Mouse (Mus musculus) liver, embryonic 16.5 days (tissue): Measurements from ENCODE around the gene Ltbr. TPM values are rescaled to one million over a fixed set of nuclear protein-coding genes. Genes with fewer than 3 reads are reported as not detected.
"Not testable (repeated sequence)": the region's sequence is repeated elsewhere in the genome, so short reads cannot be mapped to it uniquely, and the experiment has no call there.

Source experiments
- ATAC-seq: fragments of 200-750 bp; cut with Nextera tagmentation; 2 replicates; pipeline ENCODE4 v1.8.0; 2017; ENCODE audit warnings: low read depth, mild to moderate bottlenecking, moderate number of reproducible peaks, moderate library complexity
- H3K27ac ChIP-seq: fragments of 300-500 bp; sonication (generic); 2 replicates; pipeline ENCODE4 v1.5.1; 2014; ENCODE audit warnings: mild to moderate bottlenecking, low read length
- H3K27me3 ChIP-seq: fragments of 300-500 bp; sonication (generic); 2 replicates; pipeline ENCODE4 v1.6.1; 2014; ENCODE audit warnings: low read depth, low read length, mixed read lengths; ENCODE audit not compliant: control insufficient read depth, insufficient read depth
- H3K36me3 ChIP-seq: fragments of 300-500 bp; sonication (generic); 2 replicates; pipeline ENCODE4 v1.6.1; 2014; ENCODE audit warnings: mild to moderate bottlenecking; ENCODE audit not compliant: control insufficient read depth, insufficient read depth
- H3K4me1 ChIP-seq: fragments of 300-500 bp; sonication (generic); 2 replicates; pipeline ENCODE4 v1.6.1; 2014; ENCODE audit warnings: low read depth, low read length, mixed read lengths; ENCODE audit not compliant: control insufficient read depth
- H3K4me2 ChIP-seq: fragments of 300-500 bp; sonication (generic); 2 replicates; pipeline ENCODE4 v1.6.1; 2014; ENCODE audit warnings: low read depth, low read length, mixed read lengths
- H3K4me3 ChIP-seq: fragments of 300-500 bp; sonication (generic); 2 replicates; pipeline ENCODE4 v1.5.1; 2014; ENCODE audit warnings: low read depth, mild to moderate bottlenecking, low read length
- H3K9ac ChIP-seq: fragments of 300-500 bp; sonication (generic); 2 replicates; pipeline ENCODE4 v1.6.1; 2014; ENCODE audit warnings: low read depth, low read length
- H3K9me3 ChIP-seq: fragments of 300-500 bp; sonication (generic); replicated peaks from 2 replicates; pipeline ENCODE4 v1.6.1; 2016; ENCODE audit warnings: low read length; ENCODE audit not compliant: control insufficient read depth
- WGBS: fragments of 180-500 bp; shearing (Covaris S2); extraction: QIAGEN DNeasy Blood & Tissue Kit; methylation state at CpG from one replicate; pipeline ENCODE4 v1.1.7; 2014; ENCODE audit not compliant: insufficient replicate concordance; 5-methylcytosine and 5-hydroxymethylcytosine counted together
- polyA plus RNA-seq: library from polyadenylated mRNA; unstranded; fragments of >200 nt; fragmentation: Nextera tagmentation; extraction: Ambion mirVana; gene quantifications from 2 replicates; pipeline ENCODE4 v1.2.1, GENCODE M21; 2015

Gene Ltbr
- polyA plus RNA-seq, 1 experiment from 2014 or later: 22.3 TPM

- not testable (repeated sequence) for H3K36me3 ChIP-seq
- WGBS: 79% methylated on average over 13 of the region's 13 CpGs
Observed at GRCm38 (mm10) chr6:125282721-125283120, 31.0 kb downstream of the Ltbr start.

GRCm38 (mm10) chr6:125279729-125280128 lies 34.0 kb downstream of the Ltbr start:
- no peak for ATAC-seq
- H3K27me3 ChIP-seq: no peaks in the 10 kb centered on the region

More at GRCm38 (mm10) chr6:125282721-125283120, 31.0 kb downstream of the Ltbr start:
- H3K27ac ChIP-seq, H3K4me2 ChIP-seq, H3K27me3 ChIP-seq, H3K4me3 ChIP-seq, H3K9me3 ChIP-seq, H3K9ac ChIP-seq, H3K4me1 ChIP-seq, ATAC-seq: not testable (repeated sequence)

GRCm38 (mm10) chr6:125274841-125275563 lies 38.7 kb downstream of the Ltbr start:
- no peak for ATAC-seq
- no peaks in the 10 kb centered on the region for H3K27me3 ChIP-seq
- H3K4me2 ChIP-seq: no peak overlapping the region
- no peaks in the 10 kb centered on the region for H3K9me3 ChIP-seq
- H3K4me3 ChIP-seq: no peak overlapping the region
- H3K9ac ChIP-seq: no peak overlapping the region
- peaks cover 5% of the 10 kb centered on the region for H3K4me1 ChIP-seq
- WGBS: 47% methylated on average over 15 of the region's 15 CpGs
- no peaks in the 10 kb centered on the region for H3K36me3 ChIP-seq
- no peak overlapping the region for H3K27ac ChIP-seq

More at GRCm38 (mm10) chr6:125279729-125280128, 34.0 kb downstream of the Ltbr start:
- H3K4me3 ChIP-seq: no peak overlapping the region
- no peak overlapping the region for H3K4me2 ChIP-seq
- no peaks in the 10 kb centered on the region for H3K4me1 ChIP-seq
- H3K9ac ChIP-seq: no peak overlapping the region
- 0 out of 2 replicates have a peak, but pooled peaks cover 2% of the 10 kb centered on the region for H3K9me3 ChIP-seq
- WGBS: 40% methylated on average over 8 of the region's 8 CpGs
- H3K27ac ChIP-seq: no peak overlapping the region
- H3K36me3 ChIP-seq: no peaks in the 10 kb centered on the region

GRCm38 (mm10) chr6:125272228-125272785 lies 41.4 kb downstream of the Ltbr start:
- H3K36me3 ChIP-seq: no peaks in the 10 kb centered on the region
- no peak overlapping the region for H3K9ac ChIP-seq
- H3K4me1 ChIP-seq: peaks cover 5% of the 10 kb centered on the region
- H3K27ac ChIP-seq: no peak overlapping the region
- no peak overlapping the region for H3K4me3 ChIP-seq
- no peaks in the 10 kb centered on the region for H3K9me3 ChIP-seq
- 53% methylated on average over 10 of the region's 10 CpGs for WGBS
- H3K4me2 ChIP-seq: peak overlapping the region; percentile 52; the same call in 1 of the 2 replicates
- ATAC-seq: no peak
- H3K27me3 ChIP-seq: no peaks in the 10 kb centered on the region

- H3K27me3 ChIP-seq: no peaks in the 10 kb centered on the region
- H3K36me3 ChIP-seq: no peaks in the 10 kb centered on the region
- H3K4me3 ChIP-seq: peak overlapping the region; percentile 17; the same call in 1 of the 2 replicates
- WGBS: 8% methylated on average over 17 of the region's 17 CpGs
- H3K9me3 ChIP-seq: no peaks in the 10 kb centered on the region
- no peak overlapping the region for H3K9ac ChIP-seq
- H3K4me1 ChIP-seq: peaks cover 5% of the 10 kb centered on the region
- peak overlapping the region; percentile 52 for H3K4me2 ChIP-seq
- peak overlapping the region; percentile 63; the same call in 1 of the 2 replicates for H3K27ac ChIP-seq
- peak; percentile 93 for ATAC-seq
Observed at GRCm38 (mm10) chr6:125271455-125272227, 42.0 kb downstream of the Ltbr start.

- H3K9ac ChIP-seq: no peak overlapping the region
- H3K4me3 ChIP-seq: no peak overlapping the region
- H3K36me3 ChIP-seq: no peaks in the 10 kb centered on the region
- 60% methylated on average over 6 of the region's 6 CpGs for WGBS
- no peak overlapping the region for H3K4me2 ChIP-seq
- no peaks in the 10 kb centered on the region for H3K27me3 ChIP-seq
- H3K9me3 ChIP-seq: no peaks in the 10 kb centered on the region
- H3K4me1 ChIP-seq: peaks cover 5% of the 10 kb centered on the region
- no peak overlapping the region for H3K27ac ChIP-seq
- no peak for ATAC-seq
Observed at GRCm38 (mm10) chr6:125268799-125269198, 44.9 kb downstream of the Ltbr start.

- no peak for ATAC-seq
- WGBS: 64% methylated on average over 3 of the region's 3 CpGs
- peaks cover 5% of the 10 kb centered on the region for H3K4me1 ChIP-seq
- no peak overlapping the region for H3K9ac ChIP-seq
- H3K36me3 ChIP-seq: no peaks in the 10 kb centered on the region
- no peak overlapping the region for H3K27ac ChIP-seq
- no peak overlapping the region for H3K4me3 ChIP-seq
- H3K9me3 ChIP-seq: no peaks in the 10 kb centered on the region
- no peaks in the 10 kb centered on the region for H3K27me3 ChIP-seq
- no peak overlapping the region for H3K4me2 ChIP-seq
Observed at GRCm38 (mm10) chr6:125267469-125267868, 46.2 kb downstream of the Ltbr start.

GRCm38 (mm10) chr6:125266600-125266999 lies 47.1 kb downstream of the Ltbr start:
- H3K27ac ChIP-seq, ATAC-seq, H3K27me3 ChIP-seq, H3K36me3 ChIP-seq, H3K4me3 ChIP-seq, H3K9ac ChIP-seq, H3K9me3 ChIP-seq, H3K4me2 ChIP-seq, H3K4me1 ChIP-seq: not testable (repeated sequence)
- WGBS: 55% methylated on average over 6 of the region's 6 CpGs
